Mouse (Mus musculus) layer of hippocampus, adult 8-10 months (tissue): ENCODE measurements around the gene Gstm5. TPM values are rescaled to one million over a fixed set of nuclear protein-coding genes. Genes with fewer than 3 reads are reported as not detected.

ENCODE experiments used
- DNase-seq, 2 experiments: peaks; one replicate each; pipeline ENCODE4 v3.0.0; 2022; ENCODE audit warnings: low spot score in 2 of 2
- total RNA-seq, 4 experiments: library from RNA; stranded (reverse); gene quantifications; 2 replicates each; pipeline ENCODE4 v1.2.4; 2022

Gene Gstm5
- total RNA-seq, 4 experiments from 2014 or later, result 226 to 282 (median 255) TPM

DNA sequence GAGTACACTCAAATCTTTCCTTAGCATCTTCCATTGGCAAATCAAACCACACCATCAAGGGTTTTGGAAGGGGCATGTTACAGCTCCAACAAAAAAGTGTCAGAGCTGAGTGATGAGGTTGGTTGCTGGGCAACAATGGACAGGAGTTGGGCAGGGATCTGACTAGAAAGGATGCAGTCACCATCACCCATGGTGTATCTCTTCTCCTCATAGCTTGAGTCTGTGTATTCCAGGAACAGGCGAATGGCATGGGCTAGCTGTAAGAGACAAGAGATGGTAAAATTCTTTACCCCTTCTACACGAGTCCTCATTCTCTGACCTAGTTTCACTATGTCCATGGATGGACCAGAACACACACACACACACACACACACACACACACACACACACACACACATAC, 35.5 kb downstream of the Gstm5 start:
- DNase-seq, result no peak

DNA sequence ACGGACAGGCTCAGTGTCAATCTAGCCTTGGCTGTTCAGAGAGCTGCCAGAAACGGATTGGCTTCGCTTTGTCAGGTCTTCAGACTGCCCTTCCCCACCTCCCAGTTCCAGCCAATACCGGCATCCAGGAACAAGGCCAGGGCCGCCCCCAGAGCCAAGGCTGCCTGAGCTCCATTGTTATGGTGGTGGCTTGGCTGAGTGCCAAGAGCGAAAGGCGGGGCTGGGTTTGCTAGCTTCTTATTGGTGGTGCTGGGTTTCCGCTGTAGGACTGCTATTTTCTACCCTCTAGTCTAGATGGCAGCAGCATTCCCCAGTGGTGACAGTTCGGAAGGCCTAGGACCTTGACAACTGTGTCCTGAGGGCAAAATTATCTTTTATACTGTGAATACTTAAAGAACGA, 36.0 kb downstream of the Gstm5 start, which contains the start of gene Gstm7:
Gene Gstm7, minus strand, starts transcription at position 148 of the 400 bp plus-strand sequence.
- DNase-seq, result peak; percentile 99

- DNase-seq, result no peak
These were observed 36.5 kb downstream of the Gstm5 start for GRCm38 (mm10) chr3:107932128-107932527.

GRCm38 (mm10) chr3:107935268-107935667, 39.6 kb downstream of the Gstm5 start:
- no peak for DNase-seq

- DNase-seq, result no peak
These were observed 40.3 kb downstream of the Gstm5 start for GRCm38 (mm10) chr3:107935888-107936287.

- DNase-seq, result peak in 1 of 2 experiments; percentile 66
These were observed 43.8 kb downstream of the Gstm5 start for GRCm38 (mm10) chr3:107939403-107939802.

DNA sequence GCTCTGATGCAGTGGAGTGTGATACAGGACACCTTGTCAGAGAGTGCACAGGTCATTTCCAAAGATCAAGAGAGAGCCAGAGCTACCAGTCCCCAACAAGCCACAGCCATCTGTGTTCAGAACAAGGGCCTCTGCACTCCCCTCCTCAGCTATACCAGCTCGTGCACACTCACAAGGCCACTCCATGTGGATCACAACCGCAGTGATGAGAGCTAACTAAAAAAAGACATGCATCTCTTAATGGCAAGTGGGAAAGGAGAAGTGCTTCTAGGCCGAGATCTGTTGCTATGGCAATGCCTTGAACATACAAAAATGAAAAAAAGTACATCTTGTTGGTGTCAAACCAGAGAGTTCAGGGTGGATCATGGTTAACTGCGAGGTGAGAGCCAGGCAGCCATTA, 44.2 kb downstream of the Gstm5 start:
- DNase-seq, result no peak

DNA sequence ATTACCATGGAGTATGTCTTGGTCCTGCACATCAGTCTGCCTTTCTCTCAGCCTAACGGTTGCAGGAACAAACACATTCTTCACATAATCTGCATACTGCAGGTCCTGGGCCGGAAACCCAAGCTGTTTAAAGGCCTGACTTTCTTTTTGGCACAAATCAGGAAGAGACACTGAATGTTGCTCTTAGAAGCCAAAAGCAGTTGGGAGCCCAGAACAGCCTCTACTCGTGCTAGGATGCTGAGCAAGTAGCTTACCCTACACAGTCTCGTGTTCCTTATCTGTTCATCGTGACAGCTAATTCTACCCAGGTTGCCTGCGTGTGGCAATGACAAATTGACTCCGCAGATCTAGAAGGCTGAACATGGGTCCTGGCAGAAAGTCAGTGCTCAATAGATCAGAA, 44.9 kb downstream of the Gstm5 start:
- DNase-seq, result no peak

DNA sequence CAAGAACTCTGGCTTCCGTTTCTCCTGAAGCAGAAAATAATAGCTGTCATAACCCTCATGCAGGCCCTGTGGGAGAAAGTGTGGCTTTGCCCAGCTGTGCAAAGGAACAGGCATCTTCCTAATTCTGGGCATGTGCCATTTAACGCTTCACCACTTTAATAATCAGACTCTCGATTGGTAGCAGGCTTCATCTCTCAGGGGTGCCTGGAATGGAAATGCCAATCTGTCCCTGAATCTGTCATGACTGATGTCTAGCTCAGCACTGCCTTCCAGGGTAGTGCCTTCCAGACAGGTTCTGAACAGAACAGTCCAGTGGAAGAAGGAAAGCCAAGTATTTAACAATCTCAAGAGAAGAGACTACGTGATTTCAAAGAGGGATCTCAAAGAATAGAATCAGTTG, 45.6 kb downstream of the Gstm5 start:
- no peak for DNase-seq

DNA sequence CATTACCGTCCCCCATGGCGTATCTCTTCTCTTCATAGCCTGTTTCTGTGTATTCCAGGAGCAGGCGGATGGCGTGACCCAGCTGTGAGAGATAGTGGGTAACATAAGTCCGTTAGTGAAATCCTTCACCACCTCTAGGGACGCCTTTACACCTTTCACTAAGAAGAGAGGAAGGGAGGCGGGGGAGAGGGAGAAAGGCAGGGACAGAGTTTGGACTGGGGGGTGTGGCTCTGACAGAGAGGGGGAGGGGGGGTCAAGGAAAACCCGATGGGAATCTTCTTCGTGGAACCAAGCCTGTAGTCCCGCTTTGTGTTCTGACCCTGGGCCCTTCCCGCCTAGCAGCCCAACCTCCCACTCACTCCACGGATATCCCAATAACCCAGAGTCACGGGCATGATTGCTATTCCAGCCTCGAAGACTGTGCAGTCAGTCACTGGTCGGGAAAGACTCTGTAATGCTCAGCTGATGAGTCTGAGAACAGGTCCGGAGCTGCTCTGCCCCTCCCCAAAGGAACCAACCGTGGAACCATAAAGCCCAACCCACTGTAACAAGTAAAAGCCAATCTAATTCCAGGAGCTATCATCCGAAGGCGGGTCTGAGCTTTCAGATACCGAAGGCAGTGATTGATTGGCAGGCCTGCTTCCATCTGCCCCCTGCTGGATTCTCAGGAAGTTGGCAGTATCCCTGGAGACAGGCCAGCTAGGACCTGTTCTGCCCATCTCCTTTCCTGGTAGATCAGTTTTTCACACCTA, 47.8 kb downstream of the Gstm5 start, which contains the start of gene Gstm6:
Gene Gstm6, minus strand, starts transcription at position 511 of the 752 bp plus-strand sequence.
- DNase-seq, result peak; percentile 58 to 63

DNA sequence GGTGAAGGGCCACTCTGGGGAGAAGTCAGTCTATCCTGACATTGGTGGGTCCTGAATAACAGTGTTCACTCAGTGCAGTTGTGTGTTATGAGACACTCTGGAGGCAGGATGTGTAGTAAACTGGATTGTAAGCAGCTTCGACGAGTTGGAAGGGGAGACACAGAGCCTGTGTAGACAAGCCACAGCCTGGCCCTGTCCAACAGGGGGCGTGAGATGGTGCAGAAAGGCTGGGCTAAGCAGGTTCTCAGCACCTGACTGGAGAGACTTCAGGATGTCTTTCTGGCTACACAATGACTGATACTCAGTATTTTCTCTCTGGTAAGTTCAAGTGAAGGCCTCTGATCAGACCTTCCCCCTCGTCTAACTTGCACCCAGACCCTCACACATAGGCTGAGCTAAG, 50.1 kb downstream of the Gstm5 start:
- DNase-seq, result no peak

Other genes with a start within 250 kb of the Gstm5 start
- gene Ahcyl1, start 199.3 kb upstream of the Gstm5 start, total RNA-seq, result 100 to 1,000 TPM; 302 to 352 (median 331) TPM
- 10 to 100 TPM; 24.9 to 58.2 (median 39.9) TPM for gene Csf1, start 135.4 kb upstream of the Gstm5 start, total RNA-seq
- gene Eps8l3, start 18.6 kb upstream of the Gstm5 start, total RNA-seq, result not detected
- gene Gstm7, start 36.0 kb downstream of the Gstm5 start, total RNA-seq, result 100 to 1,000 TPM; 147 to 158 (median 155) TPM
- 10 to 100 TPM; 15.9 to 20.0 (median 17.4) TPM for gene Gstm6, start 47.9 kb downstream of the Gstm5 start, total RNA-seq
- gene Gstm3, start 73.5 kb downstream of the Gstm5 start, total RNA-seq, result not detected
- 1 to 10 TPM; 3.1 to 5.0 (median 4.0) TPM for gene Gstm2, start 90.6 kb downstream of the Gstm5 start, total RNA-seq
- gene Gstm1, start 122.2 kb downstream of the Gstm5 start, total RNA-seq, result 100 to 1,000 TPM; 329 to 421 (median 351) TPM
- 10 to 100 TPM; 11.1 to 14.4 (median 13.4) TPM for gene Gstm4, start 149.1 kb downstream of the Gstm5 start, total RNA-seq
- 10 to 100 TPM; 64.2 to 82.5 (median 74.0) TPM for gene Ampd2, start 190.8 kb downstream of the Gstm5 start, total RNA-seq
- under 1 TPM in 1 of 4 experiments, not detected in 3; 0.61 TPM for gene Gnat2, start 197.0 kb downstream of the Gstm5 start, total RNA-seq